Mouse (Mus musculus) midbrain, embryonic 16.5 days (tissue): ENCODE measurements around the gene Timp4. TPM values are rescaled to one million over a fixed set of nuclear protein-coding genes. Genes with fewer than 3 reads are reported as not detected.

Experiments
- ATAC-seq: fragments of 200-750 bp; cut with Nextera tagmentation; 2 replicates; pipeline ENCODE4 v1.8.0; 2017; ENCODE audit warnings: moderate TSS enrichment
- H3K27ac ChIP-seq: fragments of 300-500 bp; sonication (generic); 2 replicates; pipeline ENCODE4 v1.5.1; 2014; ENCODE audit warnings: mild to moderate bottlenecking, low read length, mixed read lengths
- H3K27me3 ChIP-seq: fragments of 300-500 bp; sonication (generic); 2 replicates; pipeline ENCODE4 v1.6.1; 2014; ENCODE audit warnings: low read depth, low read length, mixed read lengths; ENCODE audit not compliant: control insufficient read depth, insufficient read depth
- H3K36me3 ChIP-seq: fragments of 300-500 bp; sonication (generic); 2 replicates; pipeline ENCODE4 v1.6.1; 2014; ENCODE audit warnings: mild to moderate bottlenecking, low read length, moderate library complexity, mixed read lengths; ENCODE audit not compliant: control insufficient read depth, insufficient read depth
- H3K4me1 ChIP-seq: fragments of 300-500 bp; sonication (generic); 2 replicates; pipeline ENCODE4 v1.6.1; 2014; ENCODE audit warnings: mild to moderate bottlenecking, low read length, mixed read lengths; ENCODE audit not compliant: control insufficient read depth, insufficient read depth
- H3K4me2 ChIP-seq: fragments of 300-500 bp; sonication (generic); 2 replicates; pipeline ENCODE4 v1.6.1; 2014; ENCODE audit warnings: mild to moderate bottlenecking, low read length, mixed read lengths
- H3K4me3 ChIP-seq: fragments of 300-500 bp; sonication (generic); 2 replicates; pipeline ENCODE4 v1.5.1; 2014; ENCODE audit warnings: low read depth, mild to moderate bottlenecking, low read length, moderate library complexity, mixed read lengths
- H3K9ac ChIP-seq: fragments of 300-500 bp; sonication (generic); 2 replicates; pipeline ENCODE4 v1.6.1; 2014; ENCODE audit warnings: low read depth, low read length, mixed read lengths
- H3K9me3 ChIP-seq: fragments of 300-500 bp; sonication (generic); replicated peaks from 2 replicates; pipeline ENCODE4 v1.6.1; 2014; ENCODE audit warnings: mild to moderate bottlenecking, low read length, mixed read lengths; ENCODE audit not compliant: control insufficient read depth, poor library complexity, severe bottlenecking
- WGBS: fragments of 180-500 bp; shearing (Covaris S2); extraction: QIAGEN DNeasy Blood & Tissue Kit; methylation state at CpG from one replicate; pipeline ENCODE4 v1.1.7; 2014; 5-methylcytosine and 5-hydroxymethylcytosine counted together
- polyA plus RNA-seq: library from polyadenylated mRNA; unstranded; fragments of >200 nt; fragmentation: Nextera tagmentation; extraction: Ambion mirVana; gene quantifications from 2 replicates; pipeline ENCODE4 v1.2.1, GENCODE M21; 2015

Timp4 gene
- polyA plus RNA-seq, result 11.9 and 17.3 TPM in 2 replicates

- H3K4me1 ChIP-seq, result no peaks in the 10 kb centered on the region
- H3K9me3 ChIP-seq, result no peaks in the 10 kb centered on the region
- no peak within 1 kb of the TSS for H3K4me3 ChIP-seq
- no peak within 1 kb of the TSS for H3K9ac ChIP-seq
- no peaks in the 10 kb centered on the region for H3K27me3 ChIP-seq
- ATAC-seq, result peak; percentile 76
- H3K27ac ChIP-seq, result peak within 1 kb of the TSS; percentile 47
- H3K36me3 ChIP-seq, result no peaks in the 10 kb centered on the region
- H3K4me2 ChIP-seq, result peak within 1 kb of the TSS; percentile 18
- WGBS, result 18% methylated on average over 7 of the region's 10 CpGs
Measured at GRCm38 (mm10) chr6:115252099-115252873, at the start of gene Timp4. TSS of gene Timp4 (minus strand) at chr6:115252205.

GRCm38 (mm10) chr6:115293877-115294276 lies 41.9 kb upstream of the Timp4 start:
- no peaks in the 10 kb centered on the region for H3K36me3 ChIP-seq
- no peak overlapping the region for H3K4me3 ChIP-seq
- no peaks in the 10 kb centered on the region for H3K27me3 ChIP-seq
- H3K9me3 ChIP-seq, result no peaks in the 10 kb centered on the region
- no peaks in the 10 kb centered on the region for H3K4me1 ChIP-seq
- no peak overlapping the region for H3K9ac ChIP-seq
- H3K4me2 ChIP-seq, result no peak overlapping the region
- 70% methylated on average over 2 of the region's 2 CpGs for WGBS
- ATAC-seq, result no peak
- H3K27ac ChIP-seq, result no peak overlapping the region

- H3K36me3 ChIP-seq, result no peaks in the 10 kb centered on the region
- H3K27ac ChIP-seq, result no peak overlapping the region
- H3K9me3 ChIP-seq, result no peaks in the 10 kb centered on the region
- H3K4me1 ChIP-seq, result no peaks in the 10 kb centered on the region
- 74% methylated on average over 6 of the region's 6 CpGs for WGBS
- no peak for ATAC-seq
- H3K27me3 ChIP-seq, result no peaks in the 10 kb centered on the region
- H3K9ac ChIP-seq, result no peak overlapping the region
- no peak overlapping the region for H3K4me2 ChIP-seq
- H3K4me3 ChIP-seq, result no peak overlapping the region
Measured at GRCm38 (mm10) chr6:115292621-115293020, 40.6 kb upstream of the Timp4 start.

- H3K4me1 ChIP-seq, result no peaks in the 10 kb centered on the region
- 90% methylated on average over 6 of the region's 6 CpGs for WGBS
- H3K4me2 ChIP-seq, result no peak overlapping the region
- no peaks in the 10 kb centered on the region for H3K36me3 ChIP-seq
- H3K4me3 ChIP-seq, result no peak overlapping the region
- no peak overlapping the region for H3K9ac ChIP-seq
- H3K27me3 ChIP-seq, result no peaks in the 10 kb centered on the region
- H3K27ac ChIP-seq, result no peak overlapping the region
- ATAC-seq, result no peak
- no peaks in the 10 kb centered on the region for H3K9me3 ChIP-seq
Measured at GRCm38 (mm10) chr6:115291823-115292222, 39.8 kb upstream of the Timp4 start.

GRCm38 (mm10) chr6:115291068-115291467 lies 39.1 kb upstream of the Timp4 start:
- 92% methylated on average over 2 of the region's 2 CpGs for WGBS

GRCm38 (mm10) chr6:115290561-115290960 lies 38.6 kb upstream of the Timp4 start:
- no peak overlapping the region for H3K4me3 ChIP-seq
- no peak for ATAC-seq
- H3K9ac ChIP-seq, result no peak overlapping the region
- no peaks in the 10 kb centered on the region for H3K4me1 ChIP-seq
- no peaks in the 10 kb centered on the region for H3K27me3 ChIP-seq
- no peaks in the 10 kb centered on the region for H3K9me3 ChIP-seq
- WGBS, result 53% methylated on average over 5 of the region's 5 CpGs
- H3K36me3 ChIP-seq, result no peaks in the 10 kb centered on the region
- H3K4me2 ChIP-seq, result no peak overlapping the region
- no peak overlapping the region for H3K27ac ChIP-seq

More at GRCm38 (mm10) chr6:115291068-115291467, 39.1 kb upstream of the Timp4 start:
- Histone ChIP-seq H3K9me3 (no peaks in the 10 kb centered on the region), H3K4me2 (no peak overlapping the region), H3K27ac (no peak overlapping the region), H3K4me3 (no peak overlapping the region), H3K36me3 (no peaks in the 10 kb centered on the region), H3K27me3 (no peaks in the 10 kb centered on the region), H3K4me1 (no peaks in the 10 kb centered on the region), H3K9ac (no peak overlapping the region)
- no peak for ATAC-seq

GRCm38 (mm10) chr6:115288223-115288622 lies 36.2 kb upstream of the Timp4 start:
- WGBS, result 96% methylated on average over 3 of the region's 3 CpGs
- Histone ChIP-seq H3K4me1 (no peaks in the 10 kb centered on the region), H3K4me2 (no peak overlapping the region), H3K27me3 (no peaks in the 10 kb centered on the region), H3K27ac (no peak overlapping the region), H3K36me3 (no peaks in the 10 kb centered on the region), H3K4me3 (no peak overlapping the region), H3K9ac (no peak overlapping the region), H3K9me3 (no peaks in the 10 kb centered on the region)
- no peak for ATAC-seq

GRCm38 (mm10) chr6:115286441-115286840 lies 34.4 kb upstream of the Timp4 start:
- Histone ChIP-seq H3K9ac (no peak overlapping the region), H3K4me3 (no peak overlapping the region), H3K36me3 (no peaks in the 10 kb centered on the region), H3K27me3 (no peaks in the 10 kb centered on the region), H3K4me2 (no peak overlapping the region), H3K4me1 (no peaks in the 10 kb centered on the region), H3K27ac (no peak overlapping the region), H3K9me3 (no peaks in the 10 kb centered on the region)
- 91% methylated on average over 6 of the region's 6 CpGs for WGBS
- ATAC-seq, result no peak

GRCm38 (mm10) chr6:115284153-115284552 lies 32.1 kb upstream of the Timp4 start:
- WGBS, result 95% methylated on average over 2 of the region's 2 CpGs
- H3K9me3 ChIP-seq, result no peaks in the 10 kb centered on the region
- no peak overlapping the region for H3K4me3 ChIP-seq
- no peaks in the 10 kb centered on the region for H3K36me3 ChIP-seq
- H3K27me3 ChIP-seq, result no peaks in the 10 kb centered on the region
- no peaks in the 10 kb centered on the region for H3K4me1 ChIP-seq
- no peak overlapping the region for H3K27ac ChIP-seq
- H3K4me2 ChIP-seq, result no peak overlapping the region
- no peak for ATAC-seq
- no peak overlapping the region for H3K9ac ChIP-seq
